Mouse (Mus musculus) retina, postnatal 7 days (tissue): ENCODE results near the gene 1700007K13Rik.
"Not testable (repeated sequence)": the region's sequence is repeated elsewhere in the genome, so short reads cannot be mapped to it uniquely, and the experiment has no call there.

ENCODE experiments used
- DNase-seq: peaks from one replicate; pipeline ENCODE4 v3.0.0-alpha.2; 2012; ENCODE audit warnings: low read depth, low spot score

1700007K13Rik gene

GRCm38 (mm10) chr2:28465836-28466518 is at the start of gene 1700007K13Rik:
1700007K13Rik (minus strand) TSS chr2:28466332.
- DNase-seq, result no peak

GRCm38 (mm10) chr2:28514489-28514888 is 48.4 kb upstream of the 1700007K13Rik start:
- no peak for DNase-seq

- no peak for DNase-seq
Observed at GRCm38 (mm10) chr2:28513431-28514370, 47.6 kb upstream of the 1700007K13Rik start.

GRCm38 (mm10) chr2:28512798-28513401 is 46.8 kb upstream of the 1700007K13Rik start, which contains the start of gene Ralgds:
Ralgds (plus strand) TSS chr2:28513125.
- peak; percentile 72 for DNase-seq

- DNase-seq, result not testable (repeated sequence)
Observed at GRCm38 (mm10) chr2:28511600-28511999, 45.5 kb upstream of the 1700007K13Rik start.

GRCm38 (mm10) chr2:28506291-28506690 is 40.2 kb upstream of the 1700007K13Rik start:
- no peak for DNase-seq

GRCm38 (mm10) chr2:28505795-28506194 is 39.7 kb upstream of the 1700007K13Rik start, which contains the start of gene Gm10134:
Gm10134 (plus strand) TSS chr2:28506095.
- DNase-seq, result no peak

- no peak for DNase-seq
Observed at GRCm38 (mm10) chr2:28504676-28505075, 38.5 kb upstream of the 1700007K13Rik start.

GRCm38 (mm10) chr2:28502987-28503386 is 36.9 kb upstream of the 1700007K13Rik start:
- no peak for DNase-seq

- no peak for DNase-seq
Observed at GRCm38 (mm10) chr2:28498431-28498830, 32.3 kb upstream of the 1700007K13Rik start.

GRCm38 (mm10) chr2:28497561-28497960 is 31.4 kb upstream of the 1700007K13Rik start:
- DNase-seq, result no peak

GRCm38 (mm10) chr2:28496671-28497070 is 30.5 kb upstream of the 1700007K13Rik start, which contains the start of gene Gbgt1:
Gbgt1 (plus strand) TSS chr2:28496891.
- no peak for DNase-seq

- DNase-seq, result no peak
Observed at GRCm38 (mm10) chr2:28495801-28496595, 29.9 kb upstream of the 1700007K13Rik start.

GRCm38 (mm10) chr2:28495207-28495756 is 29.1 kb upstream of the 1700007K13Rik start:
- DNase-seq, result no peak

- no peak for DNase-seq
Observed at GRCm38 (mm10) chr2:28494521-28494920, 28.4 kb upstream of the 1700007K13Rik start.

- DNase-seq, result no peak
Observed at GRCm38 (mm10) chr2:28483861-28484260, 17.7 kb upstream of the 1700007K13Rik start.

GRCm38 (mm10) chr2:28479208-28480204 is 13.4 kb upstream of the 1700007K13Rik start:
- no peak for DNase-seq

GRCm38 (mm10) chr2:28477993-28478392 is 11.9 kb upstream of the 1700007K13Rik start:
- DNase-seq, result not testable (repeated sequence)

- not testable (repeated sequence) for DNase-seq
Observed at GRCm38 (mm10) chr2:28472011-28472410, 5.9 kb upstream of the 1700007K13Rik start.
